ENCODE assay signal across 8 mouse cellular contexts in the genomic region with DNA sequence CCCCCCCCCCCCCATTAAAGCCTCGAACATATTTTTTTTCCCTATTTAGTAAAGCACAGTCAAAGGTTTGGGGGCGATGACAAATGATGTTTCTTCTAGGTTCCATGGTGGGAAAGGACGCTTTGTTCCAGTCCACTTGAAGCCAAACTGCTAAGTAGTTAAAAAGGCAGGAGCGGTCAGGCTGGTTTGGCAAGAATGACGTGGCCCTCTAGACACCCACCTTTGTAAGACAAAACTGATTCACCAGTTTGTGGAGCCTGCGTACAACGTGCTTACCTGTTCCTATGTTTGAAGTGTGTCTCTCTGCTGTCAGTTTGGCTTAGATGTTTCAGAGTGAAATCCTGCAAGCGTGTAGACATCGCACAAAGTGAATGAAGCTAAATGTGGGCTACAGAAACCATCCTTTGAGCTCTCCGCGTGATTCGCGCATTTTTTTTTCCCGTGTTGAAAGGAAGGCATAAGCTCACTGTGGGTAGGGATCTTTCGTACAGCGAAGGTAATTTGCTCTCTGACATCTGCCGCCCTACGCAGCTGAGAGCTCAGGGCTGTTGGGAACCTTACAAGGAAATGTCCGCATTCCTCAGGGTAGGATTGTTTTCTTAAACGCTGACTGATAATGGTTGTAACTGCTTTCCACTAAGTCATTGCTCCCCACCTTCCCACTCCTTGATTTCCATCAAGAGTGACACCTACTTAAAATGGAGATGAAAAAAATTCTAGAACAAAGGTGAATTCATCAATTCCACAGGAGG. TPM values are rescaled to one million over a fixed set of nuclear protein-coding genes. Genes with fewer than 3 reads are reported as not detected.
DNase-seq lines count a peak whose midpoint lies in the region; ATAC-seq and TF ChIP-seq lines count a peak whose summit lies in the region.

No protein-coding gene starts in this region.

- peak overlapping the region; percentile 48 for H3K4me3 ChIP-seq in heart, embryonic 10.5 days
- peak overlapping the region; percentile 12; the same call in 1 of the 2 replicates for H3K4me3 ChIP-seq in hindbrain, embryonic 16.5 days (ENCODE audit: low read length)
- H3K4me3 ChIP-seq in liver, embryonic 15.5 days (replicated peaks): 0 out of 2 replicates have a peak overlapping the region, but pooled peaks have one; percentile 15
- H3K4me3 ChIP-seq in small intestine, adult 2 months (ENCODE audit: low read depth, low read length): peak overlapping the region; percentile 42
- H3K4me3 ChIP-seq in layer of hippocampus, adult 2 months: no peak overlapping the region

- no peaks in the 10 kb centered on the region for H3K36me3 ChIP-seq in heart, embryonic 10.5 days
- H3K36me3 ChIP-seq in hindbrain, embryonic 16.5 days (ENCODE audit: control insufficient read depth, insufficient read depth, low read length): no peaks in the 10 kb centered on the region
- no peaks in the 10 kb centered on the region for H3K36me3 ChIP-seq in liver, embryonic 15.5 days (replicated peaks)
- no peaks in the 10 kb centered on the region for H3K36me3 ChIP-seq in small intestine, adult 2 months (ENCODE audit: control insufficient read depth, insufficient read depth, low read length)

- ATAC-seq in hindbrain, embryonic 16.5 days: no peak
- ATAC-seq in liver, embryonic 15.5 days (ENCODE audit: insufficient read depth): no peak

- TF ChIP-seq CTCF in small intestine, adult 2 months (IDR thresholded peaks at IDR 0.05; ENCODE audit: extremely low read depth, insufficient read length, insufficient replicate concordance, low read depth, low read length): no peak
- no peak for TF ChIP-seq CTCF in layer of hippocampus, adult 2 months (conservative IDR thresholded peaks at IDR 0.05)

- peak overlapping the region; percentile 42 for H3K4me2 ChIP-seq in hindbrain, embryonic 16.5 days (ENCODE audit: low read length)
- H3K4me2 ChIP-seq in liver, embryonic 15.5 days: peak overlapping the region; percentile 48

- no peak for DNase-seq in heart, embryonic 10.5 days (ENCODE audit: low spot score)
- DNase-seq in heart, postnatal 4 days: no peak
- no peak for DNase-seq in layer of hippocampus, adult 2 months (ENCODE audit: low spot score in 2 of 2)
- no peak for DNase-seq in adrenal gland, adult 2 months
- no peak for DNase-seq in layer of hippocampus, postnatal 10 days (ENCODE audit: low spot score in 2 of 2)

- H3K27ac ChIP-seq in heart, embryonic 10.5 days: peak overlapping the region; percentile 81
- H3K27ac ChIP-seq in hindbrain, embryonic 16.5 days (ENCODE audit: low read depth, low read length): no peak overlapping the region
- H3K27ac ChIP-seq in liver, embryonic 15.5 days (replicated peaks): no peak overlapping the region
- H3K27ac ChIP-seq in small intestine, adult 2 months (ENCODE audit: insufficient read depth, low read depth, low read length): peak overlapping the region; percentile 45
- H3K27ac ChIP-seq in layer of hippocampus, adult 2 months: no peak overlapping the region

- H3K27me3 ChIP-seq in heart, embryonic 10.5 days (ENCODE audit: insufficient read depth, poor library complexity, severe bottlenecking): 0 out of 2 replicates have a peak, but pooled peaks cover 9% of the 10 kb centered on the region
- peaks cover 30% of the 10 kb centered on the region for H3K27me3 ChIP-seq in hindbrain, embryonic 16.5 days (replicated peaks; ENCODE audit: control insufficient read depth, insufficient read depth, low read length)
- H3K27me3 ChIP-seq in liver, embryonic 15.5 days: peaks cover 35% of the 10 kb centered on the region
- no peaks in the 10 kb centered on the region for H3K27me3 ChIP-seq in small intestine, adult 2 months (ENCODE audit: control insufficient read depth, insufficient read depth, low read length)

- H3K9me3 ChIP-seq in heart, embryonic 10.5 days: no peaks in the 10 kb centered on the region
- no peaks in the 10 kb centered on the region for H3K9me3 ChIP-seq in hindbrain, embryonic 16.5 days (ENCODE audit: control insufficient read depth, low read length)
- H3K9me3 ChIP-seq in liver, embryonic 15.5 days (replicated peaks): no peaks in the 10 kb centered on the region

- WGBS in heart, embryonic 10.5 days: 5% methylated on average over 20 of the region's 20 CpGs
- WGBS in hindbrain, embryonic 16.5 days: 15% methylated on average over 20 of the region's 20 CpGs
- WGBS in liver, embryonic 15.5 days (ENCODE audit: insufficient replicate concordance): 13% methylated on average over 20 of the region's 20 CpGs
- WGBS in small intestine, adult 2 months: 5% methylated on average over 20 of the region's 20 CpGs

- TF ChIP-seq POLR2A in small intestine, adult 2 months (IDR thresholded peaks at IDR 0.05; ENCODE audit: low read depth, low read length): no peak

- no peak overlapping the region for H3K9ac ChIP-seq in hindbrain, embryonic 16.5 days (ENCODE audit: low read depth, low read length)
- H3K9ac ChIP-seq in liver, embryonic 15.5 days: no peak overlapping the region

- H3K4me1 ChIP-seq in heart, embryonic 10.5 days: peaks cover 48% of the 10 kb centered on the region
- H3K4me1 ChIP-seq in hindbrain, embryonic 16.5 days (ENCODE audit: control insufficient read depth, insufficient read depth, low read depth, low read length): no peaks in the 10 kb centered on the region; the same call in 1 of the 2 replicates
- H3K4me1 ChIP-seq in liver, embryonic 15.5 days (replicated peaks): no peaks in the 10 kb centered on the region
- peaks cover 3% of the 10 kb centered on the region; the same call in 1 of the 2 replicates for H3K4me1 ChIP-seq in small intestine, adult 2 months (ENCODE audit: control insufficient read depth, insufficient read depth, insufficient read length, low read length)

RNA-seq across cellular contexts. Expression of a gene that starts 6.0 kb away (rescaled TPM):
- polyA plus RNA-seq in heart, embryonic 10.5 days (2016; fragmentation: Nextera tagmentation; extraction: Ambion mirVana): 27.1 and 35.3 TPM in 2 replicates
- 100 to 1,000 TPM; 361 to 388 TPM for total RNA-seq in heart, postnatal 4 days (2021)
- 0.21 TPM in 2 replicates for polyA plus RNA-seq in hindbrain, embryonic 16.5 days (2015; fragmentation: Nextera tagmentation; extraction: Ambion mirVana)
- polyA plus RNA-seq in liver, embryonic 15.5 days (2015; fragmentation: Nextera tagmentation; extraction: Ambion mirVana): 1.6 and 1.7 TPM in 2 replicates
- 11.1 and 43.0 TPM in 2 replicates for polyA plus RNA-seq in small intestine, adult 2 months (2012; rRNA removed)
- 10 to 100 TPM; 14.2 to 14.7 TPM for total RNA-seq in layer of hippocampus, adult 2 months (2021)
- under 1 TPM; 0.59 to 0.75 TPM for total RNA-seq in adrenal gland, adult 2 months (2021)
- polyA plus RNA-seq in adrenal gland, adult 2 months (2012; rRNA removed): 0.27 and 0.85 TPM in 2 replicates
- 1 to 10 TPM; 3.9 to 5.0 TPM for total RNA-seq in layer of hippocampus, postnatal 10 days (2021)

RNA-seq across cellular contexts. Expression of a gene that starts 59.6 kb away (rescaled TPM):
- polyA plus RNA-seq in heart, embryonic 10.5 days (2016; fragmentation: Nextera tagmentation; extraction: Ambion mirVana): 29.7 and 34.1 TPM in 2 replicates
- total RNA-seq in heart, postnatal 4 days (2021): 10 to 100 TPM; 12.5 to 14.1 TPM
- 23.1 and 25.2 TPM in 2 replicates for polyA plus RNA-seq in hindbrain, embryonic 16.5 days (2015; fragmentation: Nextera tagmentation; extraction: Ambion mirVana)
- 11.0 and 11.1 TPM in 2 replicates for polyA plus RNA-seq in liver, embryonic 15.5 days (2015; fragmentation: Nextera tagmentation; extraction: Ambion mirVana)
- 9.9 and 20.9 TPM in 2 replicates for polyA plus RNA-seq in small intestine, adult 2 months (2012; rRNA removed)
- total RNA-seq in layer of hippocampus, adult 2 months (2021): 10 to 100 TPM; 23.1 to 26.9 TPM
- total RNA-seq in adrenal gland, adult 2 months (2021): 10 to 100 TPM; 16.3 to 26.1 TPM
- polyA plus RNA-seq in adrenal gland, adult 2 months (2012; rRNA removed): 16.7 and 21.0 TPM in 2 replicates
- total RNA-seq in layer of hippocampus, postnatal 10 days (2021): 10 to 100 TPM; 23.5 to 25.8 TPM

Comparison
In these comparisons a context has a peak if more than half of its experiments do, and no peak if none do; other contexts are left out.
1. H3K27ac ChIP-seq: peak in heart, embryonic 10.5 days (single experiment) and small intestine, adult 2 months (single experiment); none in hindbrain, embryonic 16.5 days (single experiment), liver, embryonic 15.5 days (single experiment) and layer of hippocampus, adult 2 months (single experiment).